Mouse (Mus musculus): Measurements from ENCODE around the gene Tmem82.

Tmem82 gene

GRCm38 (mm10) chr4:141618565-141619243 is at the start of gene Tmem82:
Gene Tmem82 (minus strand): TSS chr4:141618633.
- peak; percentile 32 to 63 for DNase-seq (ENCODE audit: low spot score in 2 of 2)

- DNase-seq (ENCODE audit: low spot score in 2 of 2), result no peak
These were observed 46.4 kb upstream of the Tmem82 start, which contains the start of gene Plekhm2 for GRCm38 (mm10) chr4:141664799-141665198. Gene Plekhm2 (minus strand): TSS chr4:141664899.

- DNase-seq (ENCODE audit: low spot score in 2 of 2), result peak; percentile 43 to 64
These were observed 45.7 kb upstream of the Tmem82 start for GRCm38 (mm10) chr4:141664011-141664745.

GRCm38 (mm10) chr4:141663122-141663931 is 44.9 kb upstream of the Tmem82 start:
- peak; percentile 4 to 12 for DNase-seq (ENCODE audit: low spot score in 2 of 2)

GRCm38 (mm10) chr4:141660884-141661283 is 42.5 kb upstream of the Tmem82 start:
- DNase-seq (ENCODE audit: low spot score in 2 of 2), result no peak

GRCm38 (mm10) chr4:141659739-141660138 is 41.3 kb upstream of the Tmem82 start:
- no peak for DNase-seq (ENCODE audit: low spot score in 2 of 2)

- no peak for DNase-seq (ENCODE audit: low spot score in 2 of 2)
These were observed 40.5 kb upstream of the Tmem82 start for GRCm38 (mm10) chr4:141658846-141659484.

- no peak for DNase-seq (ENCODE audit: low spot score in 2 of 2)
These were observed 38.5 kb upstream of the Tmem82 start for GRCm38 (mm10) chr4:141656932-141657331.

GRCm38 (mm10) chr4:141655908-141656608 is 37.6 kb upstream of the Tmem82 start:
- no peak for DNase-seq (ENCODE audit: low spot score in 2 of 2)

GRCm38 (mm10) chr4:141654509-141654908 is 36.1 kb upstream of the Tmem82 start:
- DNase-seq (ENCODE audit: low spot score in 2 of 2), result no peak

- no peak for DNase-seq (ENCODE audit: low spot score in 2 of 2)
These were observed 35.4 kb upstream of the Tmem82 start for GRCm38 (mm10) chr4:141653813-141654212.

- no peak for DNase-seq (ENCODE audit: low spot score in 2 of 2)
These were observed 34.6 kb upstream of the Tmem82 start for GRCm38 (mm10) chr4:141653044-141653443.

- no peak for DNase-seq (ENCODE audit: low spot score in 2 of 2)
These were observed 33.5 kb upstream of the Tmem82 start for GRCm38 (mm10) chr4:141651944-141652343.

- no peak for DNase-seq (ENCODE audit: low spot score in 2 of 2)
These were observed 32.9 kb upstream of the Tmem82 start for GRCm38 (mm10) chr4:141651286-141651685.

GRCm38 (mm10) chr4:141649244-141649643 is 30.8 kb upstream of the Tmem82 start:
- no peak for DNase-seq (ENCODE audit: low spot score in 2 of 2)

- no peak for DNase-seq (ENCODE audit: low spot score in 2 of 2)
These were observed 29.8 kb upstream of the Tmem82 start for GRCm38 (mm10) chr4:141648262-141648661.

GRCm38 (mm10) chr4:141647187-141647586 is 28.8 kb upstream of the Tmem82 start:
- no peak for DNase-seq (ENCODE audit: low spot score in 2 of 2)

- no peak for DNase-seq (ENCODE audit: low spot score in 2 of 2)
These were observed 27.6 kb upstream of the Tmem82 start for GRCm38 (mm10) chr4:141645988-141646387.

- no peak for DNase-seq (ENCODE audit: low spot score in 2 of 2)
These were observed 24.9 kb upstream of the Tmem82 start for GRCm38 (mm10) chr4:141643118-141643855.

Data from thymus, postnatal 10 days (tissue).